Mouse (Mus musculus) CD4-positive naive resting alpha-beta T cell, adult 76 days (primary cell): Measurements from ENCODE around the gene Slc25a11. TPM values are rescaled to one million over a fixed set of nuclear protein-coding genes. Genes with fewer than 3 reads are reported as not detected.

Experiments
- total RNA-seq: library from RNA; stranded (reverse); gene quantifications from one replicate; pipeline ENCODE4 v1.2.4, GENCODE M21; 2023

Gene Slc25a11
- total RNA-seq, result 40.7 TPM

DNA sequence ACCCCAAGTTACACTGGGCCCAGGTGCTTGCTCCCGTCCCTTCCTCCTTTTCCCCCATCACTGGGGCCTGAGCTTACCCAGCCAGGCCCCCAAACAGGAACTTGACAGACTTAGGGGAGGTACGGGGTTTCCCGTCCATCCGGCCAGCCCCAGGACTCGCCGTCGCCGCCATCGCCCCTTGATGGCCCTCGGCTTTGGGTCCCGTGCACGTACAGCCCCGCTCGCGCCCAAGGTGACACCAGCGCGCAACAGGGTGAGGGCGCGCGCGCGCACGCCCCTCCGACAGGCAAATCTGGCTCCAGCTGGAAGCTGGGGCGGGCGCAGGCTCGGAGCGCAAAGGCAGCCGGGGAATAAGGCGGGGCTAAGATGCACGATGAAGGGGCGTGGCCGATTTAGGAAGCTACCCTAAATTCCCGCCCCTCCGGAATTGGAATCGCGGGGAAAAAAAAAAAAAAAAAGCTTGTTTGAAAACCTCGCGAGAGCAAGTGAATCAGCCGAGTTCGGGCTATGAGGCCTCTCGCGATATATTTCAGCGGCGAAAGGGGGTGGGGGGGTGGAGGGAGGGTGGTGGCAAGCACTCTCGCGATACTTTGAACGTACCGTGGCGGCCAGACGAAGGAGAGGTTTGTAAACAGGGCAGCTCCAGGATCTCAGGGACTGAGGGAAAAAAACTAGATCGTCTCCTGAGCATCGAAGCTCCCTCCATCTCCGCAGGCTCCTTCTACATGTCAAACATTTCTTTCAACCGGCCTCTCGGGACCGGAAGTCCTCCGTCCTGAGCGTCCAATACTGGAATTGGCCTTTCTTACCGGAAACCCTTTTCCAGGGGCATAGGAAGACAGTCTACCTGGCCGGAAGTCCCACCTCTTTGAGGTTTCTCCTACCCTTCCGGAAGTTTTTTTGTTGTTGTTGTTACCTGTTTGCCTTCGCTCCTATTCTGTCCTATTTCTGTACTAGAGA lies at the start of gene Slc25a11, which contains the start of gene Rnf167:
Slc25a11 (minus strand) TSS at position 789 of the 960 bp plus-strand sequence.
Rnf167 (plus strand) TSS at position 545 of the 960 bp plus-strand sequence.

GRCm38 (mm10) chr11:70687601-70688199 lies 40.4 kb upstream of the Slc25a11 start, which contains the start of gene Camta2:
TSS of gene Camta2 (minus strand) at chr11:70688105.

DNA sequence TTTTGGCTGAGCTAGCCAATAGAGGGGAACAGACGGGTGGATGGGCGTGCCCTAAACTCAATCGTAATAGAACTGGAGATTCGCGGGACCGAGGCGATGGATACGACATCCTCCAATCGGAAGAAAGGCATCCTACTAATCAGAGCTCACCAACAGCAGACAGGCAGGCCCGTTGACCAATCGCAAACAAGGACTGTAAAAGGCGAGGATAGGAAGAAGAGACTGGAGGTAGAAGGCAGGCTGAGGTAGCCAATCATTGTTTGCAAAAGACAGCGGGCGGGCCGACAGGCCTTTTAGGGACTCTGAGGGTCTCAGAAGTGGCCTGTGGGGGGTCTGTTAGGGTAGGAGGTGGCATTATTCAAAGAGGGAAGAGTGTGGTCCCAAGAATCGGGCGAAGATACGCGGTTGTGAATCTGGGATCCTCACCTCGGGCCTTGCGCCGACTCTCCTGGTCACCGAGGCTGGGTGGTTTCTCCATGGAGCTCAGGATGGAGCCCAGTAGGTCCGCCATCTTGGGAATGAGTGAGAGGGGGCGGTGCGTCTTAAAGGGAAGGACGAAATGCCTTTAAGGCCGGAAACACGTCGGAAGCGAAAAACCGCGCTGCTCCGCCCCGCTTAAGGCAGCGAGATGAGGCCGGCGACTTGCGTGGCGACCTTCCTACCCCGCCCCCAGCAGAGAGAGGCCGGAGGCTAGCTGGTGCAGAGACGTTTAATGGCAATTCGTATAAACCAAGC lies 21.7 kb upstream of the Slc25a11 start, which contains the start of gene Spag7:
Spag7 (minus strand) TSS at position 646 of the 735 bp plus-strand sequence.

DNA sequence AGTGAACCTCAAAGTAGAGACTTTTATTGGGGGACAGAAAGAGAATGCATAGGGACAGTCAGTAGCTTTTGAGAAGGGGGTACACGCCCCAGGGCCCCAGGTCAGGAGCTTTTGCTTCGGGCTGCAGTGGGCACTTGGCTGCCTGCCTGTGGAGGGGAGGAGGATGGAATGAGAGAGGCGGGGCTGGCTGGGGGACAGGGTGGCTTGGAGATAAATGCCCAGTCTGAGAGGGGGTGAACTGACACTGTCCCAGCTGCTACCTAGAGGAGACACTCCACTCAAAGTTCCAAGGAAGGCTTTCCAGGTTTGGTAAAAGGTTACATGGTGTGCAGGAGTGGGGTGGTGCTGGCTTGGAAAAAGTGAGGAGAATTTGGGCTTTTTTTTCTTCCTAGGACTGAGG lies 9.7 kb upstream of the Slc25a11 start, which contains the start of gene Eno3:
Eno3 (plus strand) TSS at position 239 of the 400 bp plus-strand sequence.

GRCm38 (mm10) chr11:70654198-70654922 lies 7.1 kb upstream of the Slc25a11 start, which contains the start of gene Pfn1:
TSS of gene Pfn1 (minus strand) at chr11:70654644.

DNA sequence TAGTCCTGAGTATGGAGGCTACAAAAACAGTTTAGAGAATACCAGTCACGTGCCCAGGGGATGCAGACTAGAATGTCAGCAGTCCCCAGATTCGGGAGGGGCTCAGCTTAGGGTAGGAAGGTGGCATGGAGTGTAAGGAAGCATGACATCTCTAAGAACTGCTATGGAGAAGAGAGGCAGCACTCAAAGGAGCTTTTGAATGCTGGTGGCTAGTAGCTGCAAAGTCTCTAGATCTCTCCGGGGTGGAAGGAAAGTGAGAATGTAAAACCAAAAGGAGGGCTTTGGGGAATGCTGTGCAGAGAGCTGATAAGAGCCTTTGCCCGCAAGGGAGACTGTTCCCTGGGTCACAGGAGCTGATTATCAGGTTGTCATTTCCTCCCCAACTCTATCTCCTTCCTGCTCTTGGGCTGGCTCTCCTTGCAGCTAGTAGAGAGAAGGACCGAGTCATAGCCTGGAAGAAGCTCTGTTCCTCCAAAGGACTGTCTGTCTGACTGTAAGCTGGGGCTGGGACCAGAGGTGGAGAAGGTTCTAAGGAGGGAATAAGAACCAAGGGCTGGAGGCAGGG lies 8.5 kb downstream of the Slc25a11 start, which contains the start of gene Gp1ba:
Gp1ba (plus strand) TSS at position 409 of the 565 bp plus-strand sequence.

DNA sequence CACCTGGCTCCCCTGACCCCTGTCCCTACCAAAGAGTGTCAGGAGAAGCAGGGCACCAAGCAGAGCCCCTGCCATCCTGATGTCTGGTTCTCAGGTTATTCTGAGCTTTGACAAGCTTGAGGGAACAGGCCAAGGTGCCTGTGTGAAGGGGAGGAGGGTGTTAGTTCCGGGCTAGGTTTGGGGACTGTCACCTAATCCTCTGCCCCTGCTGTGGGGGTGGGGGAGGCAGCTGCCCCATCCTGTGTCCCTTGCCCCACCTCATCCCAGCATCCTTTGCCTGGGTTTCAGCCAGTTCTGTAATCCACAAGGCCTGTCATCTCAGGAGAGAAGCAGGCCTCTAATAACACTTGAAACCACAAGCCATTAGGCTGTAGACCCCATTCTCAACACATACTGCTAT lies 28.2 kb downstream of the Slc25a11 start, which contains the start of gene Chrne:
Chrne (minus strand) TSS at position 116 of the 400 bp plus-strand sequence.

GRCm38 (mm10) chr11:70615516-70616093 lies 31.7 kb downstream of the Slc25a11 start, which contains the start of gene 4930544D05Rik:
TSS of gene 4930544D05Rik (plus strand) at chr11:70615848.

Other genes starting within 250 kb of the Slc25a11 start
- gene Pelp1, start 237.4 kb downstream of the Slc25a11 start, total RNA-seq, result 27.5 TPM
- gene Arrb2, start 214.8 kb downstream of the Slc25a11 start, total RNA-seq, result 223 TPM
- gene Med11, start 195.6 kb downstream of the Slc25a11 start, total RNA-seq, result 52.7 TPM
- gene Zmynd15, start 188.0 kb downstream of the Slc25a11 start, total RNA-seq, result 0.91 TPM
- gene Cxcl16, start 187.5 kb downstream of the Slc25a11 start, total RNA-seq, result 1.5 TPM
- not detected for gene Tm4sf5, start 142.2 kb downstream of the Slc25a11 start, total RNA-seq
- gene Vmo1, start 132.9 kb downstream of the Slc25a11 start, total RNA-seq, result not detected
- gene Gltpd2, start 128.3 kb downstream of the Slc25a11 start, total RNA-seq, result not detected
- gene Psmb6, start 122.1 kb downstream of the Slc25a11 start, total RNA-seq, result 142 TPM
- gene Gm40193, start 114.5 kb downstream of the Slc25a11 start, total RNA-seq, result not detected
- 2.4 TPM for gene Pld2, start 107.4 kb downstream of the Slc25a11 start, total RNA-seq
- 149 TPM for gene Mink1, start 84.6 kb downstream of the Slc25a11 start, total RNA-seq
- gene 4930544D05Rik, start 31.6 kb downstream of the Slc25a11 start, total RNA-seq, result 1.00 TPM
- 4.7 TPM for gene Chrne, start 28.3 kb downstream of the Slc25a11 start, total RNA-seq
- gene Gp1ba, start 8.4 kb downstream of the Slc25a11 start, total RNA-seq, result not detected
- gene Rnf167, start 244 bp downstream of the Slc25a11 start, total RNA-seq, result 215 TPM
- 1,339 TPM for gene Pfn1, start 7.2 kb upstream of the Slc25a11 start, total RNA-seq
- gene Eno3, start 9.7 kb upstream of the Slc25a11 start, total RNA-seq, result 25.0 TPM
- 26.1 TPM for gene Spag7, start 21.9 kb upstream of the Slc25a11 start, total RNA-seq
- gene Camta2, start 40.6 kb upstream of the Slc25a11 start, total RNA-seq, result 45.0 TPM
- 0.97 TPM for gene Inca1, start 52.7 kb upstream of the Slc25a11 start, total RNA-seq
- 22.1 TPM for gene Kif1c, start 53.1 kb upstream of the Slc25a11 start, total RNA-seq
- gene Zfp3, start 116.7 kb upstream of the Slc25a11 start, total RNA-seq, result 2.3 TPM
- gene Scimp, start 165.1 kb upstream of the Slc25a11 start, total RNA-seq, result 1.6 TPM
- 38.6 TPM for gene Rabep1, start 197.3 kb upstream of the Slc25a11 start, total RNA-seq